Mouse (Mus musculus): ENCODE data around the gene Tnni3k.

- TF ChIP-seq POLR2A (IDR thresholded peaks at IDR 0.05; ENCODE audit: insufficient read length, low read depth) (no peak), TCF12 (IDR thresholded peaks at IDR 0.05; ENCODE audit: insufficient read depth, poor library complexity, severe bottlenecking) (no peak), REST (IDR thresholded peaks at IDR 0.05; ENCODE audit: insufficient read depth, insufficient read length) (no peak), E2F4 (IDR thresholded peaks at IDR 0.05; ENCODE audit: insufficient read depth) (no peak), CEBPB (IDR thresholded peaks at IDR 0.05; ENCODE audit: insufficient read depth, poor library complexity, severe bottlenecking) (no peak)
These were observed 54.2 kb downstream of the Tnni3k start for GRCm38 (mm10) chr3:155001056-155001455.

Data from myocyte (in vitro differentiated cells).